Mouse (Mus musculus) heart, embryonic 14.5 days (tissue): ENCODE measurements around the gene D430019H16Rik. TPM values are rescaled to one million over a fixed set of nuclear protein-coding genes. Genes with fewer than 3 reads are reported as not detected.
A peak's percentile ranks its signal among the peaks of the same experiment; 100 is the strongest.

Source experiments
- ATAC-seq: fragments of 200-750 bp; cut with Nextera tagmentation; 2 replicates; pipeline ENCODE4 v1.8.0; 2017; ENCODE audit warnings: low read depth, moderate TSS enrichment; ENCODE audit not compliant: insufficient number of reproducible peaks, insufficient read depth, low FRiP score
- H3K27ac ChIP-seq, 2 experiments: fragments of 200-500 bp in 1 of 2; fragments of 300-500 bp in 1 of 2; sonication (generic) in 1 of 2; replicated peaks in 1 of 2; 2 replicates each; pipeline ENCODE4 v1.5.1; 2012 to 2014; ENCODE audit warnings: low read depth in 2 of 2, low read length in 2 of 2, control low read depth in 1 of 2, mild to moderate bottlenecking in 1 of 2, mixed read lengths in 1 of 2; ENCODE audit not compliant: control insufficient read depth in 1 of 2, insufficient read depth in 1 of 2
- H3K27me3 ChIP-seq: fragments of 300-500 bp; sonication (generic); 2 replicates; pipeline ENCODE4 v1.6.1; 2014; ENCODE audit warnings: mild to moderate bottlenecking, low read length, control low read depth; ENCODE audit not compliant: control insufficient read depth, insufficient read depth
- H3K36me3 ChIP-seq: fragments of 300-500 bp; sonication (generic); 2 replicates; pipeline ENCODE4 v1.6.1; 2014; ENCODE audit warnings: mild to moderate bottlenecking, control low read depth, low read length, mixed read lengths; ENCODE audit not compliant: control insufficient read depth, insufficient read depth
- H3K4me1 ChIP-seq, 2 experiments: fragments of 200-500 bp in 1 of 2; fragments of 300-500 bp in 1 of 2; sonication (generic) in 1 of 2; 2 replicates each; pipeline ENCODE4 v1.6.1; 2012 to 2014; ENCODE audit warnings: low read length in 2 of 2, control low read depth in 1 of 2, mixed read lengths in 1 of 2; ENCODE audit not compliant: control insufficient read depth in 2 of 2, insufficient read depth in 2 of 2
- H3K4me2 ChIP-seq: fragments of 300-500 bp; sonication (generic); 2 replicates; pipeline ENCODE4 v1.6.1; 2014; ENCODE audit warnings: mild to moderate bottlenecking, low read length
- H3K4me3 ChIP-seq, 2 experiments: fragments of 200-500 bp in 1 of 2; fragments of 300-500 bp in 1 of 2; sonication (generic) in 1 of 2; 2 replicates each; pipeline ENCODE4 v1.5.1; 2012 to 2014; ENCODE audit warnings: low read length in 2 of 2, mild to moderate bottlenecking in 2 of 2, control low read depth in 1 of 2, low read depth in 1 of 2, moderate library complexity in 1 of 2; ENCODE audit not compliant: control insufficient read depth in 1 of 2, insufficient read depth in 1 of 2
- H3K9ac ChIP-seq: fragments of 300-500 bp; sonication (generic); 2 replicates; pipeline ENCODE4 v1.6.1; 2014; ENCODE audit warnings: mild to moderate bottlenecking, low read length
- H3K9me3 ChIP-seq: fragments of 300-500 bp; sonication (generic); 2 replicates; pipeline ENCODE4 v1.6.1; 2016; ENCODE audit warnings: low read length, control low read depth; ENCODE audit not compliant: control insufficient read depth
- WGBS: fragments of 180-500 bp; shearing (Covaris S2); extraction: QIAGEN DNeasy Blood & Tissue Kit; methylation state at CpG from one replicate; pipeline ENCODE4 v1.1.7; 2014; 5-methylcytosine and 5-hydroxymethylcytosine counted together
- polyA plus RNA-seq: library from polyadenylated mRNA; unstranded; fragments of >200 nt; fragmentation: Nextera tagmentation; extraction: Ambion mirVana; gene quantifications from 2 replicates; pipeline ENCODE4 v1.2.1, GENCODE M21; 2014

Gene D430019H16Rik
- polyA plus RNA-seq, 1 experiment from 2014 or later: 0.72 TPM

DNA sequence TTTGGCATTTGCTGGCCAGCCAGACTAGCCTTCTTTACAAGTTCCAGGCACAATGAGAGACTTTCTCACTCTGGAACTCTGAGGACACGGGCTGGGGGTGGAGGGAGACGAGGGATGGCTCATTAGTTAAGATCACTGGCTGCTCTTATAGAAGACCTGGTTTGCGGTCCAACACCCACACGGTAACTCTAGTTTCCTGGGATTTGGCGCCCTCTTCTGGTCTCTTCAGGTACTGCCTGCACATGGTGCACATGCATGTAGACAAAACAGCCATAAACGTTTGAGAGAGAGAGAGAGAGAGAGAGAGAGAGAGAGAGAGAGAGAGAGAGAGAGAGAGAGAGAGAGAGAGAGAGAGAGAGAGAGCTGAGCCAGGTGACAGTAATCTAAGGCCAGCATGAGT is 51.1 kb downstream of the D430019H16Rik start:
- no peak for ATAC-seq
- H3K27ac ChIP-seq: no peak overlapping the region
- H3K27me3 ChIP-seq: peaks cover 6% of the 10 kb centered on the region; the same call in 1 of the 2 replicates
- no peak overlapping the region for H3K9ac ChIP-seq
- H3K9me3 ChIP-seq: no peaks in the 10 kb centered on the region
- peaks cover 6 to 7% of the 10 kb centered on the region in 2 experiments; a peak in 2 of 4 replicates for H3K4me1 ChIP-seq
- H3K4me3 ChIP-seq: no peak overlapping the region
- no peaks in the 10 kb centered on the region for H3K36me3 ChIP-seq
- WGBS: 65% methylated on average over 6 of the region's 6 CpGs
- H3K4me2 ChIP-seq: no peak overlapping the region

DNA sequence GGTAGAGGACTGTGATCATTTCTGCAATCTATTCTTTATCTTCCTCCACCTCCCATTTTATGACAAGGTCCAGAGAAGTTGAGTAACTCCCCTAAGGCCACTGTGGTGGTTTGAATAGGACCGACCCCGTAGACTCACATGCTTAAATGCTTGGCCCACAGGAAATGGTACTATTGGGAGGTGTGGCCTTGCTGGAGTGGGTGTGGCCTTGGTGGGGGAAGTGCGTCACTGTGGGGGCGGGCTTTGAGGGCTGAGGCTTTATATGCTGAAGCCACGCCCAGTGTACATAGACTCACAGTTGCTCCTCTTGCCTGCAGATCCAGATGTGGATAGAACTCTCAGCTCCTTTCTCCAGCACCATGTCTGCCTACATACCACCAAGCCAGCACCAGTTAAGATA is 57.5 kb downstream of the D430019H16Rik start:
- WGBS: 87% methylated on average over 5 of the region's 5 CpGs
- no peaks in the 10 kb centered on the region; the same call in 1 of the 2 replicates for H3K9me3 ChIP-seq
- peak overlapping the region; percentile 41 to 54; a peak in 3 of 4 replicates for H3K27ac ChIP-seq
- no peaks in the 10 kb centered on the region for H3K36me3 ChIP-seq
- ATAC-seq: no peak
- H3K9ac ChIP-seq: no peak overlapping the region
- no peak overlapping the region for H3K4me2 ChIP-seq
- H3K27me3 ChIP-seq: peaks cover 23% of the 10 kb centered on the region
- peaks cover 7 to 17% of the 10 kb centered on the region in 2 experiments for H3K4me1 ChIP-seq
- no peak overlapping the region for H3K4me3 ChIP-seq

DNA sequence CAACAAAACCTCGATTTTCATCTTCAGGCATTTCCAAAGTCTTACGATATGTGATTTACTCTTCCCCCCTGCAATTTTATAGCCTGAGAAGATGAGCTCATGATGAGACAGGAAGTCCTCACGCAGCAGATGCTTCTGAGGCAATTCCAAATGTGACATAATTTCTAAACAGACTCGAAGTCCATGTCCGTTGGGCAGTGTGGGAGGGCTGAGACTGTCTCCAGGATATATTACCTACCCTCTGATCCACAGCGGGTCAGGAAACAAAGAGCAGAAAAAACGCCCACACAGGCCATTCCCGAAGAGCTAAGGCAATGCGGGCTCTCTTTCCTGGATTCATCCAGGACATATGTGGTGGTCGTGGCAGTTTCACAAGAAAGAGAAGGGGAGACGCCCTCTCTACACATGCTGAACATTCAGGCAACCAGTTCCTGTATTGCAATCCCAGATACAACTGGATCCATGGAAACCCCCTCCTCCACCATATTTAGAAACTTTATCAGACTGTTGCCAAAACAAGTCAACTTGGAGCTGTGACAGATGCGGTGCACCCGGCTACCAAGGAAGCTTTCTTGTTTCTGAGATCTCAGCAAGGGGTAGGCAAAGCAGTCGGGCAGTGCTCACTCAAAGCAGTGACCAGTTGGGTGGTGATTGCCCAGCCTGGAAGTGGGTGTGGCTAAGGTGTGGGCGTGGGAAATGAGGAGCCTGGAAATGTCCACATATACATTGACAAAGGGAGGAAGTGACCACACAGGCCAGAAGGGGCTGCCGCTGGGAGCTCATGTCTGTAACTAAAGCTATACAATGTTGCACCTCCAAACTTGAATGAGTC is 58.2 kb downstream of the D430019H16Rik start:
- no peak overlapping the region for H3K4me3 ChIP-seq
- no peaks in the 10 kb centered on the region for H3K36me3 ChIP-seq
- H3K9ac ChIP-seq: no peak overlapping the region
- peak overlapping the region; percentile 41 to 64 for H3K27ac ChIP-seq
- peaks cover 25% of the 10 kb centered on the region for H3K27me3 ChIP-seq
- no peak for ATAC-seq
- H3K9me3 ChIP-seq: no peaks in the 10 kb centered on the region; the same call in 1 of the 2 replicates
- WGBS: 53% methylated on average over 16 of the region's 16 CpGs
- H3K4me2 ChIP-seq: no peak overlapping the region
- peaks cover 9 to 18% of the 10 kb centered on the region in 2 experiments for H3K4me1 ChIP-seq

DNA sequence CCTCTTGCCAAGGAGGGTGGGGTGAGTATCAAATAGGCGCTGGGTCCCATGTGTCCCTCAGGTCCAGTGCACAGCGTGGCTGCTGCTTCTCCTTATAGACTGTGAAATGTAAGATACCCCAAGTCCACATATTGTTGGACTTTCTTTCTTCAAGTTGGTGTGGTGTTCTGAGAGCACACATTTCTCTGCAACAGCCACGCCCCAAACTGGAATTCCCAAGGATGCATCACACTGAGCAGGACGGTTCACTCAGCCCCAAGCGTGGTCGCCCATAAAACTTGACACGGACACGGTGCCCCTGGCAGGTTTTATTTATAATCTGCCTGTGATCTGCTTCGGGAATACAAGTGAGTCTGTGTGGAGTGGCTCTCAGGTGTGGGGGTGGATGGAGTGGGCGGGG is 60.5 kb downstream of the D430019H16Rik start:
- Histone ChIP-seq H3K36me3 (no peaks in the 10 kb centered on the region), H3K27me3 (peaks cover 25% of the 10 kb centered on the region), H3K27ac (no peak overlapping the region), H3K4me2 (no peak overlapping the region), H3K9me3 (no peaks in the 10 kb centered on the region; the same call in 1 of the 2 replicates), H3K4me1 (peaks cover 18 to 26% of the 10 kb centered on the region in 2 experiments), H3K4me3 (no peak overlapping the region), H3K9ac (no peak overlapping the region)
- ATAC-seq: no peak
- 79% methylated on average over 10 of the region's 10 CpGs for WGBS

DNA sequence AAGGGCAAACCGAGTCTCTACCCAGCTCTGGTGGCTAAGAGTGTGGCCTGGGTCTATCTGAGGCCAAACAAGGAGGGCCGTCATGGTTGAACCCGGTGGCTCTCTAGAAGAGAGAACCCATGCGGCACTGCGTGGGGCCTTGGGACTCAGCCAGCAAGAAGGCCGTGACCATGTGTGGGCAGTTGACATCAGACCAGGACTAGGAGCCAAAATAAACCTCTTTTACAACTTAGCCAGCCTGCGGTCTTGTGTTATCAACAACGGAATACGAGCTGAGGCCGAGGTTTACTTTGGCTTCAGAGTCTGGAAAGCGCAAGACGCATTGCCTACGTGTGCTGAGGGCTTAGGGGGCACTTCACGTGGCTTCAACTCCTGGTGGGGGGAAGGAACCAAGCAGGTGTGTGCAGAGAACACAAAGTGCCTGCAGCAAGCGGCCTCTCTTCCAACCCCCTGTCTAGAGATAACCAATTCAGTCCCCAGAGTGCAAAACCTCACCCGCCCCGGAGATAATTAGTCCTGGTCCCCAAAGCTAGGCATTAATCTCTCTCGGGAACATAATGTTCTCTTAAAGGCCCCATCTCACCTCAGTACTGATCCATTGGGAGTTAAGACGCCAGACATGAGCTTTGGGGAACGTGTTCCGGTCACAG is 63.5 kb downstream of the D430019H16Rik start:
- no peak for ATAC-seq

DNA sequence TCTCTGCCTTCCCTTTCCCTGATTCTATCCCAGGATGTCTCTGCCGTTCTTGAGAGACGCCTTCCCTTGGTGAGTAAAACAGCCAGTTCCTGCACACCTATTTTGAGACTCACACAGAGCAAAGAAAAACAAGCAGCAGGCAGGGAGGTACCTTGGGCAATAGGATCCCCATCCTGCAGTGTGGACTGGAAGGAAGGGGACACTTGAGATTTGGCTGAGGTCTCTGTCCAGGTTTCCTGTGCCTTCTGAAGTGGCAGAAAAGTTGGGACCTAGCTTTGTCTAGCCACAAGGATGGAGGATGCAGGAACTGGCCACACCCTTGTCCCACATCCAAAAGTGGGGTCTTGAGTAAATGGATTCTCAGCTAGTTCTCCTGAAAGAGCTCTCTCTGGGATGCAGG is 66.2 kb downstream of the D430019H16Rik start:
- Histone ChIP-seq H3K4me2 (no peak overlapping the region), H3K9ac (no peak overlapping the region), H3K36me3 (no peaks in the 10 kb centered on the region), H3K4me1 (peaks cover 28 to 33% of the 10 kb centered on the region in 2 experiments), H3K27me3 (peaks cover 15% of the 10 kb centered on the region), H3K4me3 (no peak overlapping the region), H3K9me3 (no peaks in the 10 kb centered on the region; the same call in 1 of the 2 replicates), H3K27ac (peak overlapping the region; percentile 17 to 60; a peak in 3 of 4 replicates)
- 75% methylated on average over 2 of the region's 2 CpGs for WGBS
- ATAC-seq: no peak

More for the DNA sequence above, 63.5 kb downstream of the D430019H16Rik start:
- Histone ChIP-seq H3K4me2 (no peak overlapping the region), H3K4me3 (no peak overlapping the region), H3K27me3 (peaks cover 25% of the 10 kb centered on the region), H3K4me1 (peaks cover 27 to 35% of the 10 kb centered on the region in 2 experiments), H3K27ac (no peak overlapping the region), H3K9ac (no peak overlapping the region), H3K36me3 (no peaks in the 10 kb centered on the region), H3K9me3 (no peaks in the 10 kb centered on the region; the same call in 1 of the 2 replicates)
- 48% methylated on average over 21 of the region's 21 CpGs for WGBS

DNA sequence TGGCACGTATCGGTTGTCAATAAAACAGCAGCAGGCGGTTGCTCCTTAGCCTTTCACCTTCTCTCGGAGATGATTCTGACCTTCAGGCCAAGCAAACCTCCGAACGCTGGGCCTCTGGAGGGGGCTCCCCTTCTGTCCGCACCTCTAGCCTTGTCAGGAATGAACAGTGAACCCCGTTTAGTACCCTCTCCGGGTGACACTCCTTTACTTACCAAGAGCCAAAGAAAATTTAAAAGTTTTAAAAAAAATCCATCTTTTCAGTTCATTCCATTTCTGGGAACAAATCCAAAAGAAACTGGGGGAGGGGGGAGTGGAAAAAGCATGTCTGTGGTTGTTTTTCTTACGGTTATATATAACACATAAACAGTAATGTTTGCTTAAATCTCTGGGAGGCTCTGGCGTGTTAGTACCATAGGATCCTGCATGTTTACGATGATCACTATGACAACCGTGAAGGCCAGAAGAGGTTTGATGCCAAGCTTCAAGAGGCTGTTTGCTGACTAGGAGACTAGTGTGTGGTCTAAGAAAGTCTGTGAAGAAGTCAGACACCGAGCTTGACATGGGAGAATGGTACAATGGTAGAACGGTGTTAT is 67.6 kb downstream of the D430019H16Rik start:
- Histone ChIP-seq H3K4me3 (no peak overlapping the region), H3K4me2 (no peak overlapping the region), H3K27ac (no peak overlapping the region), H3K4me1 (peaks cover 28 to 33% of the 10 kb centered on the region in 2 experiments), H3K9me3 (no peaks in the 10 kb centered on the region; the same call in 1 of the 2 replicates), H3K36me3 (no peaks in the 10 kb centered on the region), H3K9ac (no peak overlapping the region), H3K27me3 (peaks cover under 1% of the 10 kb centered on the region; the same call in 1 of the 2 replicates)
- no peak for ATAC-seq
- 62% methylated on average over 15 of the region's 15 CpGs for WGBS
